Mouse (Mus musculus): Measurements from ENCODE around the gene Zfp511.

Gene Zfp511

DNA sequence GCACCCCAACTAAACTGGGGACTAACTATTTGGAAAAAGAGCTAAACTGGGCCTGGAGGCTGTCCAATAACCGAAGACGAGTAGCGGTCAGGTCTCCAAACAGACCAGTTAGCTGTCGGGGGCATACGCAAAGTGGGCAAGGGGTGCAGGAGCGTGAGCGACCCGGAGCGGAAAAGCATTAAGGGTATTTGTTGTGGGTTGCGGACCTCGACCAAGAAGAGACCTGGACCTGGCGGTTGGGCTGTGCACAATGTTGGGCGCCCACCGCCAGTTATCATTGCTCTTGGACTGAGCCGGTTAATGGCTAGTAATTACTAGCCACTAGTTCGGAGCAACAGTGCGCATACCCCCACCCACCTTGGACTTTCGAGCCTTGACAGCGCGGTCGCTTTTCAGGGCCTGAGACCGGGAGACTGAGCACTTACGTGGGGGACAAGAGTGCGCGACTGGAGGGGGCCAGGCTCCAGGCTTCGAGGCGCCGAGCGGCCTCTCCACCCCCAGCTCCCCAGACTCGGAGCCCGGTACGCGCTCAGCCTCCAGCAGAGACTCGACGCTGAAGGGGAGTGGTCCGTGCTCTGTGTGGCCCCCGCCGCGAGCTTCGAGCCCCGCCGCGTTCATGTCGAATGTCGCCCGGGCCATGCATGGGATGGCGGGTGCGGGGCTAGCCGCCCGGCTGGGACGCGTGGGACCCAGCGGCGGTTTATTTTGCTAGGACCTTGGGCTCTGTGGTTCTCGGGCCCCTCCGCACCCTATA, 12.3 kb downstream of the Zfp511 start, which contains the start of gene Msx3:
Msx3 (minus strand) TSS at position 729 of the 754 bp plus-strand sequence.
- peak in 1 of 2 experiments; percentile 17 for DNase-seq

DNA sequence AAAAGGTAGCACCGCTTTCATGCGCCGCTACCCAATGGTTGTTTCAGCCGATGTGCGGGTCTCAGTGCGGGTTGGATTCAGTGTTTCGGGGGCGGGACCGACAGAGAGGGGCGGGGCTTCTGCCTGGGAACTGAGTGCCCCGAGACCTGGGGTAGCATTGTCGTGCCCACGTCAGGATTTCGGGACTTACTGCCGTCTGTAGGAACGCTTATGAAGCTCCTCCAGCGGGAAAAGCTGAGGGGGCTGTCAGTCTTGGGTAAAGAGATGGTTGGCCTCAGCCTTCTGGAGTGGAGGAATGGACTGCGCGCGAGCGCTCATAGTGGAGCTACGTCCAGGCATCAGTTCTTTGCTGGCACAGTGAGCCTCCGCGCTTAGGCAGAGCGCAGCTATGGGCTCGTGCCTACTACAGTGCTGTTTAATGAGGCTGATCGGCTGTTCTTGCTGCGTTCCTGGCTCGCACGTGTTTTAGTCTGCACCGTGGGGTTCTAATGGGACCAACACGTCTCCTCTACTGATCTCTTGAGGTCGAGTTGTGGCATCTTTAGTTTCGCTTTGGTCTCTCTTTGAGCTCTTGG, 13.0 kb downstream of the Zfp511 start:
- DNase-seq, result peak; percentile 46 to 48

DNA sequence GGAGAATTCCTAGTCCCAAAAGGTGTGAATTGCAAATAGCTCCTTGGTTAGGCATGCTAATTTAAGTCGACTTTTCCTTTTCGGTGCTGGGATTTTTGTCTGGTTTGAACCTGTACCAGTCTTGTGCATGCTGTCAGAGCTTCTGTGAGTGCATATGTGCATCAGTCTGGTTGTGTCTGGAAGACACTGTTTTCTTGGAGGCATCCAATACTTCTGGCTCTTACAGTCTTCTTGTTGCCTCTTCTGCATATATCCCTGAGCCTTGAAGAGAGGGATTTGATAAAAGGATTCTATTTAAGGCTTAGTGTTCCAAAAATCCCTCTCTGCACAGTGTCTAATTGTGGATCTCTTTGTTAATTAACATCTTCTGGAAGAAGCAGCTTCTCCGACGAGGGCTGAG, 17.9 kb downstream of the Zfp511 start:
- DNase-seq, result no peak

DNA sequence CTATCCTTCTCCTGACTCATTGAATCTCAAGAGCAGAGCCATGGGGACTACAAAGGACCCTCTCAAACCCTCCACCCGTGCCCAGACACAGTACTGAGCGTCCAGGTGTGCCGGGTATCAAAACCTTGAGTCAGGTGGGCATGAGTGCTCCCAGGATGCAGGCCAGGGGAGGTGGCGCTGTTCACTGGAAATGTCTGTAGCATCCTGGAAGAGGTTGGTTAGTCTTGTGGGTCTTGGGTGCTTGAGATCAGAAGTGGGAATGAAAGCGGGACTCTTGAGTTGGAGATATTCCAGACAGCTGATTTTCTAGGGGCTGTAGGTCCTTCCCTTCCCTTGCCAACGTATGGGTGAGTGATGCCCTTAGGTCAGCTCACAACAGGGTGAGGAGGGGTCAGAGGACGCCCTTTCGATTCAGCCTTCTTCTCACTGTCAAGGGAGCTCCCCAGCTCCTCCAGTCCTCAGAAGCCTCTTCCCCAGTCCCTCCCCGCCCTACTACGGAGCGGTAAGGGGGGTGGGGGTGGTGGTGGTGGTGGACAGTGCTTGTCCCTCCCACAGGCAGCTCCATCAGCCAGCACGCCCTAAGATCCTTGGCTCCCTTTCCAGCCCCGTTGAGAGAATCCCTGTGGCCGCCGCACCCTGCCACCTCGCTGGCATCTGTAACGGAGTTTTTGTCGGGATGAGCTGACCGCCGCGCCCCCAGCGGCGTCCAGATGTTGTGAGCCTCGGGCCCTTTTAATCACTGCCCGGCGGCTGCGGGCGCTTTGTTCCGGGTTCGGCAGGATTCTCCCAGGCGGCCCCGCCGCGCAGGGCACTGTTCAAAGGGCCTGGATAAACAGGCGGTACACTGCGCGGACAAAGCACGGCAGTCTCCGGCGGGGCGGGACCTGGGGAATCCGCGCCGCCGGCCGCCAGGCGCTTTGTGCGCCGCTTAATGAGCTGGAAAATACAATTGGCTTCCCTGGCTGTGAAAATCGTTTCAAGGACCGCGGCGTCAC, 21.5 kb downstream of the Zfp511 start:
- no peak for DNase-seq

DNA sequence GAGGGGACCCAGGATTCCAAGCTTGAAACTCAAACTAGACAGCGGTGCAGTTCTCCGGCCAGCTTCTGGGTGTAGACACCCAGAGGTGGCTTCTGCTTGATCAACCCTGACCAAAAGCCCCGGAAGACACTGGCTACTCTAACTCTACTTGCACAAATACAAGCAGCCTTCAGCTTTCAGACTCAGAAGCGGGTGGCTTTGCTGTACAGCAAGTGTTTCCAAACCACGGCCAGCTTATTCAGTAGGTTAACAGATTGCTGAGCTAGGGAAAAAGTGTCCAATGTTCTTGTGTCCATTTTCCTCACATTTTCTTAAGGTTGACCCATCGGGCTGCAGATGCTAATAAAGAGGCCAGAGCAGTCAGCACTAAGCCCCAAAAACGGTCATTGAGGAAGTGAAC, 22.3 kb downstream of the Zfp511 start:
- no peak for DNase-seq

DNA sequence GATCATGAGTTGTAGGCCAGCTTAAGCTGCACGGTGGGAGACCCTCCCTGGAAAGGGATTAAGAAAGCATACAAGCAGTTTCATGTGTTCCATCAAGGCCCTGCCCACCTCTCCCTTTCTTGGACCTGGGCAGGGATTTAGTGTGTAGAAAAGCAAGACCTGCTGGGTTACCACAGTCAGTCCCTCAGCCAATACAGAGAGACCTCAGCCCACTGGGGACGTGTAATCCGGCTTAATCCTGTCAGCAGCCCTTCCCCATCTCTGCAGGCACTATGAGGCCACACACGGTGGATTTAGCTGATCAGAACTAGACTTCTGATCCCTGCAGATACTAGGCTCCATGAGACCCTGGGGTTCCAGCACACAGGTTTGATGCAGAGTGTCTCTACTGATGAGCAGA, 23.4 kb downstream of the Zfp511 start:
- no peak for DNase-seq

DNA sequence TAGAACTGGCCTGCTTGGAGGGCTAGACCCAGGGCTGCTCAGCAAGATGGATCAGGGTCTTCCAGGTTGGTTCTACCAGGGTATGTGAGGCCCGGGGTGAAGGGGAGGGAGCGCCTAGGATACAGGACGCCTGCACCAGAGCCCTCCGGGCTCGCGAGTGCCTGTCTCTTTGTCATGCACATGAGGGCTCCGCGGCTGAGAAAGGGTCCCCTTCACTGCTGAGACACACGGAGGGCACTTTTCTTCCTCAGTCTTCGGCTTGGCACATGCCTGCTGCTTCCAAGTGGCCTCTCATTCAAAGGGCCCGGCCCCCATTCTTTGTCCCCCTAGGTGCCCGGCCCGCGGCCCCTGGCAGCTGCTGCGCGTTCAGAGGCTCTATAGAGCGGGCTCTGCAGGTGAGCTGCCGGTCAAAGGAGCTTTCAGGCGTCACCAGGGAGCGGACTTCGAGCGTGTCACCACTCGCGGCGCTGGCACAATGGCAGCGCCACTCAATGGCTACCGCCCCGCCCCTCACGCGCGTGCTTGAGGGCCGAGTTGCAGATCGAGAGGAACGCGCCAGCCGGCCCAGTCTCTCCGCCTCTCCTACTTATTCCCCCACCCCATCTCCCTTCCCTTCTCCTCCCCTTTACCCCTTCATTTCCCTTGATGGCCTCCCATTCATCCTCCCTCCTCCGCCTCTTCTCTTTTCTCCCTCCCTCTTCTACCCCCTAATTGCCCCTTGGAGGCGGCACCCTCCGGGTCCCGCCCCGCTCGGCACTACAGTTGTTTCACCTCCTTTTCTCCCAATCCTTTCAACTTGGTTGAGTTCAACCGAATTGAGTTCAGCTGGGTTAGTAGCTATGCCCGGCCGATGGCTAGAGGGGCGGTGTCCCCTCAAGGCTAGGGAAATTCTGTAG, 25.0 kb downstream of the Zfp511 start:
- DNase-seq, result peak in 1 of 2 experiments; percentile 19

DNA sequence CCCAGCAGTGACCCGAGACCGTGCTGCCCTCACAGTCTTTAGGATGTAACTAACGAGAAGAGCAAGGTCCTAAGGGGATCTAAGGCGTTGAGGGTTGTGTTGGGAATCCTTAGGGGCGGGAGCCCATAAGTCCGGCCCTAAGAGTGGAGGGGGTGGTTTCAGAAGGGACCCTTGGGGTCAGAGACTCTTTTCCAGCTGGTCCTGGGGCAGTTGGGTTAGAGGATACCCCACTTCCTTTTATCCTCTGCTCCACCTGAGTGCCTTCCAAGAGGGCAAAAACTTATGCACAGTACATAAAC, 25.6 kb downstream of the Zfp511 start:
- no peak for DNase-seq

DNA sequence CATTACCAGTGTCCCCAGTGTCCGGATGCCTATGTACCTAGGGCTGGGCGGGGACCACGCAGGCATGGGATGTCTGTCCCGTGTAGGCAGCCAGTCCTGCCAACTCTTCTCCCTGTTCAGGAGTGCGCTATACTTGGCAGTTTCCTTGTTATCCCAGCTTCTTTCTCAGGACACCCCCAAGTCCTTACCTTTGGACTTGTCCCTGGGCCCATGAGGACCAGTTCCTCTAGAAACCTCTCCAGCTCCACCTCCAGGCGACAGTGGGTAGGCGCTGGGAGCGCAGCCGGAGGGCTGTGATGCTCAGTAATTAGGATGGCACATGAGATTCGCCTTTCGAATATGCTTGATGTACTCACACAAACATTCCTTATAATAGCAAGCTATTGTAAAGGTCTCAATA, 26.1 kb downstream of the Zfp511 start:
- peak in 1 of 2 experiments; percentile 15 for DNase-seq

DNA sequence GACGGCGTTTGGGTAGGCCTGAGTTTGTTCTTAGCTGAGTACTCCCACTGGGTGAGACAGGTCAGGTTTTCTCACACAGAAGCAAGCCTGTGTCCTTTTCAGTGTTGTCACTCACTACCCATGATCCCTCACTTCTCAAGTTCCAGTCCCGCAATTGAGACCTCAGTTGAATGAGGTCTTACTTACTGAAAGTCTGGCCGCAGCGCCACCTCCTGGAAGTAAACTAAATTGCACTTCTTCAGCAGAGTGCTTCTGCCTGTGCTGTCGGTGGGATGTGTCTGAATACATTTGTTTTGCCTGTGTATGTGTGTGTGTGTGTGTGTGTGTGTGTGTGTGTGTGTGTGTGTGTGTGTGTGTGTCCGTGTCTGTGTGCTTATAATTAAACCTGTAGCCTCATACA, 26.9 kb downstream of the Zfp511 start:
- DNase-seq, result peak; percentile 76 to 77

DNA sequence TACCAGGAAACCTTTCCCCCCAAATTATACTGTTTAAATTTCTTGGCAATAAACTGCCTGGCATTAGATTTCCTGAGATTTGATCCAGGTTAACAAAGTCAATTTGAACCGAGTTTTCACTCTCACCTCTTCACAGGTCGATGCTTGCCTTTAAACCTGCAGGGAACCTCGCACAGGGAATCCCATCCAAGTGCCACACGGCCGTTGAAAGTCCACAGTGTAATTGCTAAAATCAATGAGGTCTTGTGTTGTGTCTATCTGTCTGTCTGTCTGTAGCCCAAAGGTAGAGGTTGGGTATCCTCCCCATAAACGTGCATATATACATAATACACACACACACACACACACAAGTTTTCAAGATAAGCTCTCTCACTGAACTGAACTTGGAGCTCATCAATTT, 31.2 kb downstream of the Zfp511 start:
- no peak for DNase-seq

DNA sequence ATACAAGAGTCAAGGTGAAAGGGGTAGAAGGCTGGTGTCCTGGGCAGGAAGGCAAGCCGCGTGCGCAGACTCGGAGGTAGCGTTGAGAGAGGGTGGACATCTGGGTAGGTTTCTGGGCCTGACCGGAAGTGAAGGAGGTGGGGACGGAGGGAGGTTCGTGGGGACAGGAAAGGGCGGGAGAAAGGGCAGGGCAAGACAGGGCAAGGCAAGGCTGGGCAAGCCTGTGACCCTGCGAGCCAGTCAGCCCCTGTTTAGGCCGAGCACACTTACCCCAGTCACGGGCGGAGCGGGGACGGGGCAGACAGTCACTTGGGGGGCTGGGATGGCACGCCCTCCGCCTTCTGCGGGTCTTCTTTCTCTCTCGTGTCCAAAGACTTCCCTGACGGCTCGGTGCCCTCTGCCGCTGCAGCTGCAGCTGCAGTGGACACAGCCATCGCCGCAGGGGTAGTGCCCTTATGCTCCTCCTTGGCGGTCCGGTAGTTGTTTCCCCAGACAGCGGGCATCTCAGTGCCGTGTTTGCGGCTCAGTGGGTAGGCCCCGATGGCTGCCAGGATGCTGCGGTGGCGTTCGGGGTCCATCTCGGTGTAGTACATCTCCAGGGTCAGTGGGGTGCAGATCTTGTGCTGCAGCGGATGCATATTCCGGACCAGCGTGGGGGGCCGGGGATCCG, 34.0 kb downstream of the Zfp511 start:
- no peak for DNase-seq

DNA sequence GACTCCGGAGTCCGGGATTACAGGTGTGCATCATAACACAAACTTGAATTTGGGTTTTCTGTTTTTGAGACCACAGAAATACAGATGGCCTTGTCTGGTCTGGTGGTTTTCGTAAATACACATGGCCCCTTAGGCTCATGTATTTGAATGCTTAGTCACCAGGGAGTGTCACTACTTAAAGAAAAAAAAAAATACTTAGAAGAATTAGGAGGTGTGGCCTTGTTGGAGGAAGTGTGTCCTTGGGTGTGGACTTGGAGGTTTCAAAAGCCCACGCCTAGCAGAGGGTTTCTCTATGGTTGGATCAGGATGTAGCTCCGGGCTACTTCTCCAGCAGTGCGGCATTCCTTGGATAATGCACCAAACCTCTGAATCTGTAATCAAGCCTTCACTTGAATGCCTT, 41.5 kb downstream of the Zfp511 start:
- DNase-seq, result no peak

DNA sequence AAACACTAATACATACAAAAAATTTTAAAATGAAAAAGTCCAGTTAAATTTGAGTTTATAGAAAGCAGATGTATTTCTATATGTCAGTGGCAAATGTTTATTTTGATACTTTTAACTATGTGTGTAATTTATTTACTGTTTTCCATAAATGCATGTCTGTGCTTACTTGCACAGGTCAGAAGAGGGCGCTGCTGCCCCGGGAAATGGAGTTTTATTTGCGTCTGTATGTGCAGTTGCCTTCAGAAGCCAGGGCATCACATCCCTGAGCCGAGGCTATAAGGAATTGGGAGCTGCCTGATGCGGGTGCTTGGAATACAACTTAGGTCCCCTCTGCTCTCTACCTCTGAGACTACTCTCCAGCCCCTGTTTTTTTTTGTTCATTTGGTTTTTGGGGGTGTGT, 42.5 kb downstream of the Zfp511 start:
- peak; percentile 71 to 73 for DNase-seq

DNA sequence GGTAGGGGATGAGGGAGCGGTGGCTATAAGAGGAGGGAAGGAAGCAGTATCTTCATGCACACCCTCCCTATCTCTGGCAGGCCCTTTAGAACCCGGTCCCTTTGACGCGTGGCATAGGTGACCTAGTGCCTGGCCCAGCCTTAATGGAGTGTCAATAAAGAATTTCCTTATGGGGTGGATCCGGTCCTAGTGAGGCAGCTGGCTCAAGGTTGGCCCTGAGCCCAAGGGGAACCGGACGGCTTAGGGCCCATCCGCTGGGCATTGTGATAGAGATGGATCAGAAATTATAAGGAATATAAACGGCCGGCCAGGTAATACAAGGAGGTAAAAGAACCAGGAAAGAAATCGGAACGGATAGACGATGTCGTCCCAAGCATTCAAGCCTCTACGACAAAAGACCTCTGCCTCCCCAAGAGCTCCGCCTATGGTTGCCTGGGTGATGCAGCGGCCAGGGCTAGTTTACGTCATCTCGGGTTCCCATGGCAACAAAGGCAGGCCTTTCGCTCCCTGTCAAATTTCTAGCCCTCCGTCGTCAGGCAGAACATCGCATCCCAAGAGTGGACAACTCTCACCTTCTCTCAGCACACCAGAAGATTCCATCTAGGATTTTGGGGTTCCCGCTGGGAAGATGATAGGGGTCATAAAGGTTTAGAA, 44.4 kb downstream of the Zfp511 start:
- peak; percentile 59 to 63 for DNase-seq

DNA sequence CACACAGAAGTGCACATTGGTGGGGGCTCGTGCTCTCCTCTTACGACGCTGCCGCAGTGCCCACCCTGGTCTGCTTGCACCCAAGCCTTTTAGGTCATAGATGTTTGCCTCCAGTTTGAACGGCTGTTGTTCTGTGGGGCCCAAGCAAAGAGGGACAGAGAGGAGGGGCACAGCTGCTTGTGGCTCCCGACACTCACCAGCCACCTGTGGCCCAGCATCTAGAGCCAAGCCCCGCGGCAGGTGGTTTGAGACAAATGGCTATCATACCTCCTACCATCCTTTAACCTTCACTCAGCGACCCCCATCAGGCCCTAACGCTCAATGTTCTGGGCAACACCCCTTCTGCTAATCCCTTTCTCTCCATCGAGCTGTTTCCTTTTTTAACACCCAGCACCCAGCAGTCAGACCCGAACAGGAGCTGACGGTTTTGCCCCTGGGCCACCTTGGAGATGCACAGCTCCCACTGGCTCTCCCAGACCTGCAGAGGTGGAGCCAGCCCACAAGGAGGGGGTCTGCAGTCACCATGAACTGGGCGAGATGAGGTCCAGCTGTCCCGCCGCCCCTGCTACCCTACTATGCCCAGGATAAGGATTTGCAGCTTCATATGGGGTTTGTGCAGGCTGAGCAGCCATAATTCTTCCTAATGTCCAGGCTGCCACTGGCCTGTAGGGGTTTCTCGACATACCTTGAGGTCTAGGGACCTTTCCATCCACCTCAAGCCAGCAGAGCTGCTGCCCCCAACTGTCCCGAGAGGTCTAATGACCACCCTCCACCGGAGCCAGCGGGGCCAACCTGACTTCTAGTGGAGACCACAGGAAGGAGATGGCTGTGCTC, 45.4 kb downstream of the Zfp511 start:
- no peak for DNase-seq

DNA sequence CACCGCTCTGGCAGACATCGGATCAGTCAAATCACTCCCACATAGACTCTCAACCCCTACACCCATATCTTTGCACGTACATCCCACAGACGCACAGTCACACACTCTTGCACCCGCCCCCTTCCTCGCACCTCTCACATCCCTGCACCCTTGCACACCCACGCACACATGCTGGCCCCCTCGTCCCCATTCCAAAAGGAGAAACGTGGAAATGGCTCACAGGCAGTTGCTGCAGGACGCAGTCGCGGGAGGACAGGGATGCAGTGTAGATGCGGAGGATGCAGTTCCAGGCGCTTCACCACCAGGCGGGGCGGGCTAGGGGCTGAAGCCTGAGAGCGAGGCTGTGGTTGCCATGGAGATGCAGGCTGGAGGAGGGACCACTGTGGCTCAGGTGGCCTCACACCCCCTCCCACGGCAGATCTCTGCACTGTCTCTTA, 46.1 kb downstream of the Zfp511 start, which contains the start of gene Caly:
Caly (minus strand) TSS at position 307 of the 437 bp plus-strand sequence.
- DNase-seq, result peak; percentile 14 to 36

Data from B cell, adult 2 months (primary cell).